Mouse (Mus musculus): Measurements from ENCODE around the gene S1pr2.

Gene S1pr2

DNA sequence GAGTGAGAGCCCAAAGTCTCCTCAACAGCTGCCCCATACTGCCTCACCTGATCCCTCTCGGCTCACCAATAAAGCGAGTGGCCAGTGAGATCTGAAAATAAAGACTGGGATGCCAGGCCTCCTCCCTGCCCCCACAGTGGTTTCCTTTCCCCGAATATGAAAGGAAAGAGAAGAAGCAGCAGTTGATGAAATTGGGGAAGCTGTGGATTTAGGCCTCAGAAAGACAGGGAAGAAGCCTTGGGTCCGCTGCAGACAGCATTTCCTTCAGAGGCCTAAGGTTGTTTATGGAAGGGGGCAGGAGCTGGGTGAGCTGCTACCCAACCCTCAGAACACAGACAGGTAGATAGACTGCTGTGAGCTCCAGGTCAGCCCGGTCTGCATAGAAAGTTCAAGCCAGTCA is 9.8 kb downstream of the S1pr2 start:
- DNase-seq (ENCODE audit: low spot score in 2 of 2): no peak

DNA sequence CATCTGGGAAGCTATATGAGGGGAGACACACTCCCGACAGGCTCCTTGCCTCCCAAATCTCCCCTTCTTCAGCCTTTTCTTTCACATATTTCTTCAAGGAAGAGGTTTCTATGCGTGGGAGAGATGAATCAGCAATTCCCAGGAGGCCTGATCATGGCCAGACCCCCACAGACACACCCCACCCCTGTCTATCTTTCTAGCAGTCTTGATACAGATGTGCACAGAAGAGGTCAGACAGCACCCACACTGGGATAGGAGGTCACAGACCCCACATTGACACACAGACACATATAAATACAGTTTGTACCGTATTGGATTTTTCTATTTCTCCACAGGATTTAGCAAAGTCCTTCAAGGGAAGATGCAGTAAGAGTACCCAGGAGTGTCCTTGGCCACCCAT is 10.6 kb downstream of the S1pr2 start:
- no peak for DNase-seq (ENCODE audit: low spot score in 2 of 2)

DNA sequence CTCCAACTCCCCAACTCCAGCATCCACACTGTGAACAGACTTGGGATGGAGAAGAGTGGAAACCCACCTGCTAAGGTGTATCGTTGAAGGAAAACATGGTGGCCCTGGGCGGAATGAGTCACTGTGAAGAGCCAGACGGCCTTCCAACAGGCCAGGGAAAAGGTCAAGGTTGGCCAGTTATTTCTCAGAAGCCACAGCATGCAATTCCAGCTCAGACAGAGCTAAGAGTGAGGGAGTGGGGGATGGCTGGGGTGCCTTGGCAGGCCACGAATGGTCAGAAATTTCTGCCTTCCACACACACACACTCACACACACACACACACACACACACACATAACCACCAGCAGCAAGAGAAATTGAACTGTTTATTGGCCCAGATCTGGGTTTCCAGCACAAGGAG is 11.0 kb downstream of the S1pr2 start:
- DNase-seq (ENCODE audit: low spot score in 2 of 2): no peak

DNA sequence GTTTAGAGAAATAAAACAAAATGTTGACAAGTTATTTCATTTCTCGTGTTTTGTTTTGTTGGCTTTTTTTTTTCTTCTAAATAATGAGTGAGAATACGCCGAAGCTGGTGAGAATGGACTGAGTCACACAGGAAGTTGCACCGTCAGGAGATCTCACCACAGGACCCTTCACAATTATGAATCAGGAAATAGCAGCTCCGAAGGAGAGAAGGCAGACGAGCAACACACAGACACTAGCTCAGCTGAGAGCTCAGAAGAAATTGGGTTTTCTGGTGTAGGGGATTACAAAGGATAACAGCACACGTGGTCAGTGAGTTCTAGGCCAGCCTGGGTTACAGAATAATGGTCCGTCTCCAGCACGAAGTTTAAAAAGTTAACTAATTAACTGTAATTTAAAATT is 15.0 kb downstream of the S1pr2 start:
- no peak for DNase-seq (ENCODE audit: low spot score in 2 of 2)

DNA sequence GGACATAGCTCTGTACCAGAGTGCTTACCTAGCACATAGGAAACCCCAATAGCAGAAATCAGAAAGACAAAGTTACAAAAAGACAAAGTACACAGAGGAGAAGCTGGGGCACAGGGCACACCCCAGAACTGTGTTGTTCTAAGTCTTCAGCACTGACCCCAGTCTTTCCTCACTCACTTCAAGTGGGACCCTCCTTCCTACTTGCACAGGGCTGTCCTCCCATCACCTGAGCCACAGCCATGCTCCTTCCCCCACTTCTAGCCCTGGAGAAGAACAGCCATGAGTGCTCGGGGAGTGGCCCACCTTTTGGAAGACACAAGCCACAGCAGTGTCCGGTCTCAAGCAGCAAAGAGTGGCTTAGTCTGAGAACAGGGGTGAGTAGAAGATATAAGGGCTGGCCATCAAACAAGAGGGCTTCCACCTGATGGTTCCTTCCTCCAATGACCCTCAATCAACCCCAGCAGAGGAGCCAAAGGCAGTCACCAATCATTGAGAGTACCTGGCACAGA is 17.1 kb downstream of the S1pr2 start, which contains the start of gene Dnmt1:
Gene Dnmt1 (minus strand): TSS at position 459 of the 509 bp plus-strand sequence.
- DNase-seq (ENCODE audit: low spot score in 2 of 2): no peak

DNA sequence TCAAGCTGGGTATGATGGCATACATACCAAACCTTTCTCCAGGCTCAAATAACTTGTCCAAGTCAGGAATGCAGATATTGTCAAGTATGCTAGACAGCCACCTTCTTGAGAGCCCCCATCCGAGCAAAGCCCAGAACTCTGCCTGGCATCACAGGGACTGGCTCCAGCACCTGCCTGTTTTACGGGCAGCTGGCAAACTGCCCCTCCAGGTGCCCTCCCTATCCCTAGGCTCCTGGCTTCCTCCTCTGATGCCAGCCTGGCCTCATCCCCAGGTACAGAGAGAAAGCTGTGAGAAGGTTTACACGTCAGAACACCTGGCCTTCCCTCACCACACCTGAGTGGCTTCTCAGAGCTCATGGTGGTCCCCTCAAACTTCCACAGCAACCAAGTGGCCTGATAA is 19.6 kb downstream of the S1pr2 start:
- no peak for DNase-seq (ENCODE audit: low spot score in 2 of 2)

DNA sequence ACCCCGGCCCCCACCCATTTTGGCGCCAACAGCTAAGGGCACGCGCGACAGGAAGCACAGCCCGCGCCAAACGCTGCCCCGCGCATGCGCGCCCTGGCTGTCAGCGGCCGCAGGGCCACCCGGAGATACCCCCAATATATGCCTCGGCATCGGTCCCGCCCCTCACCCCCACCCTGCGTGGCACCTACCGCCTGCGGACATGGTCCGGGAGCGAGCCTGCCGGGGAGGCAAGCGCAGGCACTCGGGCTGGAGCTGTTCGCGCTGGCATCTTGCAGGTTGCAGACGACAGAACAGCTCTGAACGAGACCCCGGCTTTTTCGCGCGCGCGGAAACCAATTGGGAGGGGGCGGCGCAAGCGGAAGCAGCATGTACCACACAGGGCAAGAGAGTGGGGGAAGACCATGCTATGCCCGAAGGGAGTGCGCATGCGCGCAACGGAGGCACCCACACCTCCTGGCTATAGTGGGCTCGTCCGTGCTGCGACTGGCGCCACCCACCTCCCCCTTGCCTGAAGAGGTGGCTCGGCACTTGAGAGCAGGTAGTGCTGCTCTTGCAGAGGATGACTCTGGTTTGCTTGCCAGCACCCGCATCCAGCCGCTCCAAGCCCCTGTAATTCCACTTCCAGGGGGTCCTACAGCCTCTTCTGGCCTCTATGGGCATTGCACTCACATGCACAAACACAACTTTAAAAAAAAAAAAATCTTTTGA is 23.9 kb downstream of the S1pr2 start:
- DNase-seq (ENCODE audit: low spot score in 2 of 2): peak; percentile 95 to 98

DNA sequence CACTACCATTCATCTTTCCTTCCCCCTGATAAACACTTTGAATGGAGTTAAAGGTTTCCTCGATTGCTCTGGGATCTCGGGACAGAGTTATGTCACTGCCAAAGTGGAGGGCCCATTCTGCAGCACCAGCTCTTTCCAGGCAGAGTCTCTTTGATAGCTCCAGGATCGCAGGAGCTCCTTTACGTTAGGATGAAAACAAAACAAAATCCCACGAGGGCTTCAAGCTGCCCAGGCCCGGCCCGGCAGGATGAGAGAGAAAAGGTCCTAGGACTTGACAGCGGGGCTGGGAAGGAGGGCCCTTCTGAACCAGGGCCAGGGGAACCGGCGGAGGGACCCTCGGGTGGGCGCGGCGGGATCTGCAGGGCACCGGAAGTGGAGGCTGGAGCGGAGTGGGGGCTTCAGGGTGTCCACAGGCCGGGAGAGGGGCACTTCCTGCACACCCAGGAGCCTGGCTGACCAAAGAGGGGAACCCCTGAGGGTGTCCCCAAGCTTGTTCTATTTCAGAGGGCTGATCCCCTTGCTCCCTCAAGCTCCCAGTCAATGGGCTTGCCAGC is 24.5 kb downstream of the S1pr2 start:
- DNase-seq (ENCODE audit: low spot score in 2 of 2): no peak

DNA sequence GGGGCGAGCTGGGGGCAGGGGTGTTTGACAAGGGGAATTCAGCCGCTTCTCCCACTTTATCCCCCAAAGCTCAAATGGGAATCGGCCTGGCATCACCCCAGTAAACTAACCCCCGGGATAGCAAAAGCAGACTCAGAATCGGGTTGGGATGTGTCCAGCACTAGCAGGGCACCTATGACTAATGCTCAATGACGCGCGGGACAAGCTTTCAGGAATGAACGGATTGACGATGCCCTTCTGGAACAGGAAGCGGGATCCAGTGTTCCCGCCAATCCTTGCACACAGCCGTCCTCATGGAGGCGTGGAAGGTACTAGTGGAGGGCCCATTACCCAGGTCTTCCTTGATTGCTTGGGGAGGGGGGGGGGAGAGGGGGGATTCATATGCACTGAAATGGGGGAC is 25.1 kb downstream of the S1pr2 start:
- DNase-seq (ENCODE audit: low spot score in 2 of 2): no peak

DNA sequence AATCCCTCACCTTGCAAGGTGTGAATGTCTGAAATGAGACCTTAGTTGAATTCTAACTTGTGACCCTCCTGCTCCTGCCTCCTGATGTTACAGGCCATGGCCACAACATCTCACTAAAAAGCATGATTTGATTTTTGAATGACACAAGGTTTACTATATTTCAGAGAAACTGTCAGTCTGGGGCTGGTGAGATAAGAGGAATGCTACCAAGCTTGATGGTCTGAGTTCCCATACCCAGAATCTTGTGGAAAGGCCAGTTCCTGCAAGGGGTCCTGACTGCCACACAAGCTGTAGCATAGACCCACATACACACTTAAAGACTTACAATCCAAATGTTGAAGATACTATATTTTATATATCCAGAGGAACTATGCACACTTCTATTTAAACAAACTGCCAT is 26.2 kb downstream of the S1pr2 start:
- no peak for DNase-seq (ENCODE audit: low spot score in 2 of 2)

DNA sequence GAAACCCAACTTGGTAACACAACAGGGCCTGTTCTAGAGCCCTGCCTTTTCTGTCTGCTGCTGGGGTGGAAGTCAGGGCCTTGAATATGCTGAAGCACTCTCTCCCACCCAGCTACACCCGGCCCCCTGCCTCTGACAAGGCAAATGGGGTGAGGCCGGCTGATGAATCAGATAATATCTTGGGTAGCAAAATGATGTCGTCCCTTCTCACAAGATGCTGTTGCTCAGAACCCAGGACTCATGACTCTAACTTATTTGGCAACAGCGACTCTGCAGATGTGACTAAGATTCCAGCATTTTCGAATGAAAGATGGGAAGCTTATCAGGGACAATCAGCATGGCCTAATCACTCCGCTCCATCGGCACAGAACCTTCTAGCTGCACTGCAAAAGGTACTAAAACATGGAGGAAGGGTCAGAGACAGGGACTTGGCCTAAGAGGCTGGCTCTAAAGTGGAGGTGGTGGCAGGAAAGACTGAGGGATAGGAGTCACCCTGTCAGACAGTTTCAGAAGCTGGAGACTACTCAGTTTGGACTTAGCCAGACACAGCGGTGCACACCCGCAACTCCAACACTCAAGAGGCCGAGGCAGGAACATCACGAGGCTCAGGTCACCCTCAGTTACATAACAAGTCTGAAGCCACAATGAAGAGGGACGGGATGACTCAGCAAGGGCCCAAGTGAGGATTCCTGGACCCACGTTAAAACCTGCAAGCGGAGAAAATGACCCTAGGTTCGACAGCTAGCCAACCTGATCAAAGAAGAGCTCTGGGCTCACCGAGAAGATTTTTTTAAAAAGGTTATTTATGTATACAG is 30.3 kb downstream of the S1pr2 start:
- no peak for DNase-seq (ENCODE audit: low spot score in 2 of 2)

DNA sequence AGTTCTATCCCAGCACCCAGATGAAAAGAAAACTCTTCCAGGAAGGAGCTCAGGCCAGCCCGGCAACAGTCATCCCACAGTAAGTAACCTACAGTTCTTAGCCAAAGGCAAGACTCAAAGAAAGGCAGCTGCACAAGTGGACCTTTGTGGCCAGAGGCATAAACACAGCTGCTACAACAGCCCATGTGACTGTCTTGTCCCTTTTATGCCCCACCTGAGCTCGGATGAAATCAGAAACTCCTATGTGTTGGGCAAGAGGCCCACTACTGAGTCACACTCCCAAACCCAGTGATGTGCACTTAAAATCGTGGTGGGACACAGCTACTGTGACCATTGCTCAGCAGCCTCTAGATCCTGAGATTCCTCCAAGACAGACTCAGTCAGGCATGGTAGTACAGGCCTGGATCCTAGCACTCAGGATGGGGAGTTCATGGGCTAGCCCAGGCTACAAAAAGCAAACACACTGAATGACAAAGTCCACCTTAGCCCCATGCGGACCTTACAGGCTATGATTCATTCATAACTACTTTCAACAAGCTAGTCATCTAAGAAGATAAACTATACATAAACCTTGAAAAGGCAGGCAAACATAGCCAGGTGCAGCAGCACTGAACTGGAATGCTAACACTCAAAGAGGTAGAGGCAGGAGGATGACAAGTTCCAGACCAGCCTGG is 31.7 kb downstream of the S1pr2 start:
- DNase-seq (ENCODE audit: low spot score in 2 of 2): no peak

DNA sequence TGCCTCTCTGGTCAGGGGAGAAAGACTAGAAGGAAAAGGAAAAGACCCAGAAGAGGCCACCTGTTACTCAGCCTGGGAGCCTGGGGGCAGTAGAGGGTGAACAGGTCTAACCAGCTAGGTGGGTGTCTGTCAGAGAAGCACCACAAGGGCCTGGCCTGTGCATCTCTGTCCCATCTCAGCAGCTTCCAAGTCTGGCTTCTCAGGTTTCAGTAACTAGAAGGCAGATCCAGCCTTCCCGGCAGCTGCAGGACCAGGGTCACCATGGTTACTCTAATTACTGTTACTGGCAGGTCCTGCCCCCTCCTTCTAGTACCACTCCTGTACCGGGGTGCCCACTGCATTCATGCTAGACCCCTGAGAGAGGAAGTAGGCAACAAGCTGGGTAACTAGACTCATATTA is 32.7 kb downstream of the S1pr2 start:
- DNase-seq (ENCODE audit: low spot score in 2 of 2): no peak

DNA sequence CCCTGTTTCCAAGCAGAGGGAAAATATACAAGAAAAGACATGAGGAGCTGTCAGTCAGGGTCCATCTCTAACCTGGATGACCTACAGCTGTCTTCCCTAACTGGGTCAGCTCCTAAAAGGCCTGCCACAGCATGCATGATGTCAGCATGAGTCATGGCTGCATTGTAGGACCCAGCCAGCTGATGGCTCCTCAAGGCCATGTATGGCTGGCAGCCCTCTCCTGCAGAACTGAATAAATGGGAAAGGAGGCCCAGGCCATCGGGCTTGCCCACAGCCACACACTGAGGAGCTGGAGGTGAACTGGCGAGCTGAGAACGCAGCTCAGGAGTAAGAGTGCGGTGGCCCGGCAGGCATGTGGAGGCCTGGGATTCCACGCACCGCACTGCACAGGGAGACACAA is 33.2 kb downstream of the S1pr2 start:
- no peak for DNase-seq (ENCODE audit: low spot score in 2 of 2)

DNA sequence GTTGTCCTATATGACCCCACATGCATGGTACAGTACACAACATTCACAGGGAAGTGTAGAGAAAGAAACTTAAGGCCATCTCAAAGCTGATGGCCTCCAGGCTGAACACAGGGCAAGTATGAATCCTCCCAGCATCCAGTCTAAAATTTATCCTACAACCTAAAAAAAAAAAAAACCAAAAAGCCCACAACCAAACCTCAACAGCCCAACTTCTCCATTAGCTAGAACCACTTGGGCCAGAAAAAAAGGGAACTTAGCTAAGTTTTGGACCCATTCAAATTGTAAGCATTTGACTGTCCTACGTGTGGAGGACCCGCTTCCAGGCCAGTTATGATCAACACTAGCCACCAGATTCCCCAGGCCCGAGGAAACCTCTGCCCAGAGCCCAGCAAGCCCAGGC is 53.3 kb downstream of the S1pr2 start:
- no peak for DNase-seq (ENCODE audit: low spot score in 2 of 2)

DNA sequence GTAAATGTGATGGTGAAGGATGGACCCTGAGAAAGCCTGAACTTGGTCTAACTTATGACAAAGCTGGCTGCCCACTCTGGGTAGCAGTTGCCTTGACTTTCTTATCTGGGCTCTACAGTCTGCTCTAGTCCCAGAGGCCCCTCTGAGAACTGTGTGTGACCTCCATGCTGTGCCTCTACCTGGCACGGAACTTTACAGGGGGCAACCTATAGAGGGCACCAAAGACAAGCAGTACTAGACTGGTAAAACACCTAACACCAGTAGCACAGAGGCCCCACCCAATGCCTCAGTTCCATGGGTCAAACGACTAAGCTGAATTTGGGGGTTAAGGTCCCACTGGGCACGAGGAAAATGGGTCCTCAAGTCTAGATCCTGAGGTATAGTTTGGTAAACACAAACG is 60.4 kb downstream of the S1pr2 start:
- peak in 1 of 2 experiments; percentile 46 for DNase-seq (ENCODE audit: low spot score in 2 of 2)

All from spleen, postnatal 4 days (tissue).